Mouse (Mus musculus): Measurements from ENCODE around the gene Pnpla2.

DNA sequence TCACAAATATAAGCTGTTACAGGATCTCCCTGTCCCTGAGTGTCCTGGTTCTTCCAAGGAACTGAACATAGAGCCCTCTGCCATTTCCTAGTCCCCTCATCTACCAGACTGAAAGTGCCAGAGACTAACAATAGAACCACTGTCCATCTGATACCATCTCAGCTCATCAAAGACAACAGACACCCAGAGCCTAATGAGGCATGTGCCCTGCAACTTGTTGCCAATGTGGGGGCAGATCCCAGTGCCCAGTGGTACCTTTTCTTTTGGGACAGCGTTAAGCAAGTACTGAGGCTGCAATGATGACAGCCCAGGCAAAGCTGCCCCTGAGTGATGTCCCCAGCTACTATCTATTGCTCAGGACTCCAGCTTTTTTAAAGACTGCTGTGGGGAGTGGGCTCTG lies 31.2 kb downstream of the Pnpla2 start:
- TF ChIP-seq CTCF (conservative IDR thresholded peaks at IDR 0.05; ENCODE audit: low read length): no peak
- no peak for TF ChIP-seq NANOG (IDR thresholded peaks at IDR 0.05; ENCODE audit: borderline replicate concordance, low read length)
- TF ChIP-seq POU5F1 (IDR thresholded peaks at IDR 0.05; ENCODE audit: borderline replicate concordance, low read length): no peak
